Mouse (Mus musculus): ENCODE measurements around the gene Parva. TPM values are rescaled to one million over a fixed set of nuclear protein-coding genes. Genes with fewer than 3 reads are reported as not detected.

The Parva gene
- total and polyA plus RNA-seq, 3 experiments, result 0.08 to 1.1 (median 0.15) TPM

- no peak overlapping the region for H3K4me2 ChIP-seq (ENCODE audit: insufficient read depth, low read depth, poor library complexity, severe bottlenecking)
- H3K9me3 ChIP-seq (replicated peaks; ENCODE audit: low read length), result no peaks in the 10 kb centered on the region
- no peak for DNase-seq (ENCODE audit: extremely low read depth)
- no peaks in the 10 kb centered on the region for H3K27me3 ChIP-seq (replicated peaks)
- H3K9ac ChIP-seq (ENCODE audit: insufficient read depth, low read depth), result no peak overlapping the region
- no peak overlapping the region for H3K4me3 ChIP-seq (replicated peaks in 1 of 3; ENCODE audit: low read depth in 2 of 3, low read length in 2 of 3, poor library complexity in 1 of 3)
- no peak overlapping the region for H3K27ac ChIP-seq (ENCODE audit: insufficient read depth, low read depth)
- TF ChIP-seq MEF2A (IDR thresholded peaks at IDR 0.05; ENCODE audit: borderline replicate concordance, low read depth, low read length), result no peak
- TF ChIP-seq PAX5 (IDR thresholded peaks at IDR 0.05; ENCODE audit: low read length), result no peak
- TF ChIP-seq IRF4 (IDR thresholded peaks at IDR 0.05; ENCODE audit: low read depth, low read length), result no peak
- TF ChIP-seq MAZ (IDR thresholded peaks at IDR 0.05; ENCODE audit: low read depth, low read length), result no peak
- no peak for TF ChIP-seq MXI1 (IDR thresholded peaks at IDR 0.05; ENCODE audit: low read depth, low read length)
- no peak for TF ChIP-seq UBTF (IDR thresholded peaks at IDR 0.05; ENCODE audit: low read depth, low read length)
- TF ChIP-seq HCFC1 (IDR thresholded peaks at IDR 0.05; ENCODE audit: low read depth, low read length), result no peak
- no peak for TF ChIP-seq TBP (conservative IDR thresholded peaks at IDR 0.05; ENCODE audit: low read depth, low read length)
- no peak for TF ChIP-seq USF2 (conservative IDR thresholded peaks at IDR 0.05; ENCODE audit: low read depth, low read length)
- no peaks in the 10 kb centered on the region for H3K79me2 ChIP-seq (replicated peaks; ENCODE audit: control insufficient read depth, extremely low read depth, insufficient read depth, poor library complexity, severe bottlenecking)
- in situ Hi-C loops (cut with MboI; ENCODE audit: low pct_ligation_motif_present, low pct_unique_long_range_greater_than_20kb, low sequenced_read_pairs) (no loop called here), dilution Hi-C loops (cut with MboI; ENCODE audit: extremely low pct_ligation_motif_present, extremely low pct_unique_long_range_greater_than_20kb, low sequenced_read_pairs) (no loop called here)
- no peaks in the 10 kb centered on the region for H3K36me3 ChIP-seq (replicated peaks in 1 of 2; ENCODE audit: control insufficient read depth in 1 of 2, insufficient read depth in 1 of 2, low read length in 1 of 2)
- H3K4me1 ChIP-seq (ENCODE audit: control insufficient read depth in 1 of 2, insufficient read depth in 2 of 2), result no peaks in the 10 kb centered on the region
These were observed 17.7 kb downstream of the Parva start for GRCm38 (mm10) chr7:112444985-112445367.

GRCm38 (mm10) chr7:112446498-112446897, 19.2 kb downstream of the Parva start:
- no peaks in the 10 kb centered on the region for H3K36me3 ChIP-seq (replicated peaks in 1 of 2; ENCODE audit: control insufficient read depth in 1 of 2, insufficient read depth in 1 of 2, low read length in 1 of 2)
- dilution Hi-C loops (cut with MboI; ENCODE audit: extremely low pct_ligation_motif_present, extremely low pct_unique_long_range_greater_than_20kb, low sequenced_read_pairs) (no loop called here), in situ Hi-C loops (cut with MboI; ENCODE audit: low pct_ligation_motif_present, low pct_unique_long_range_greater_than_20kb, low sequenced_read_pairs) (no loop called here)
- H3K9ac ChIP-seq (ENCODE audit: insufficient read depth, low read depth), result no peak overlapping the region
- no peaks in the 10 kb centered on the region for H3K79me2 ChIP-seq (replicated peaks; ENCODE audit: control insufficient read depth, extremely low read depth, insufficient read depth, poor library complexity, severe bottlenecking)
- TF ChIP-seq POLR2AphosphoS2 (IDR thresholded peaks at IDR 0.05; ENCODE audit: low read depth, low read length) (no peak), ZC3H11A (IDR thresholded peaks at IDR 0.05; ENCODE audit: low read depth, low read length) (no peak), RAD21 (IDR thresholded peaks at IDR 0.05; ENCODE audit: low read depth, low read length) (no peak), UBTF (IDR thresholded peaks at IDR 0.05; ENCODE audit: low read depth, low read length) (no peak), PAX5 (IDR thresholded peaks at IDR 0.05; ENCODE audit: low read length) (no peak), NELFE (IDR thresholded peaks at IDR 0.05; ENCODE audit: low read depth, low read length) (no peak), MEF2A (IDR thresholded peaks at IDR 0.05; ENCODE audit: borderline replicate concordance, low read depth, low read length) (no peak), JUN (IDR thresholded peaks at IDR 0.05; ENCODE audit: insufficient read depth, low read depth, low read length) (no peak), USF1 (IDR thresholded peaks at IDR 0.05; ENCODE audit: low read depth, low read length) (no peak), TBP (conservative IDR thresholded peaks at IDR 0.05; ENCODE audit: low read depth, low read length) (no peak)
- H3K27ac ChIP-seq (ENCODE audit: insufficient read depth, low read depth), result no peak overlapping the region
- H3K9me3 ChIP-seq (replicated peaks; ENCODE audit: low read length), result no peaks in the 10 kb centered on the region
- no peaks in the 10 kb centered on the region for H3K27me3 ChIP-seq (replicated peaks)
- no peak overlapping the region for H3K4me3 ChIP-seq (replicated peaks in 1 of 3; ENCODE audit: low read depth in 2 of 3, low read length in 2 of 3, poor library complexity in 1 of 3)
- no peaks in the 10 kb centered on the region for H3K4me1 ChIP-seq (ENCODE audit: control insufficient read depth in 1 of 2, insufficient read depth in 2 of 2)
- DNase-seq (ENCODE audit: extremely low read depth), result no peak
- H3K4me2 ChIP-seq (ENCODE audit: insufficient read depth, low read depth, poor library complexity, severe bottlenecking), result no peak overlapping the region
